Mouse (Mus musculus) hindbrain, embryonic 10.5 days (tissue): Measurements from ENCODE around the gene Gm7247. TPM values are rescaled to one million over a fixed set of nuclear protein-coding genes. Genes with fewer than 3 reads are reported as not detected.
"Not testable (repeated sequence)": the region's sequence is repeated elsewhere in the genome, so short reads cannot be mapped to it uniquely, and the experiment has no call there.

Experiments
- DNase-seq: peaks from one replicate; pipeline ENCODE4 v3.0.0-alpha.2; 2017; ENCODE audit warnings: low spot score
- H3K27ac ChIP-seq: fragments of 300-500 bp; sonication (generic); 2 replicates; pipeline ENCODE4 v1.5.1; 2016; ENCODE audit warnings: mild to moderate bottlenecking, moderate library complexity
- H3K27me3 ChIP-seq: fragments of 300-500 bp; sonication (generic); 2 replicates; pipeline ENCODE4 v1.6.1; 2016; ENCODE audit warnings: mild to moderate bottlenecking; ENCODE audit not compliant: poor library complexity, insufficient read depth, severe bottlenecking
- H3K36me3 ChIP-seq: fragments of 300-500 bp; sonication (generic); 2 replicates; pipeline ENCODE4 v1.6.1; 2016; ENCODE audit warnings: mild to moderate bottlenecking, moderate library complexity
- H3K4me1 ChIP-seq: fragments of 300-500 bp; sonication (generic); replicated peaks from 2 replicates; pipeline ENCODE4 v1.6.1; 2016; ENCODE audit warnings: mild to moderate bottlenecking
- H3K4me3 ChIP-seq: fragments of 300-500 bp; sonication (generic); 2 replicates; pipeline ENCODE4 v1.5.1; 2016; ENCODE audit warnings: mild to moderate bottlenecking, moderate library complexity
- H3K9me3 ChIP-seq: fragments of 300-500 bp; sonication (generic); 2 replicates; pipeline ENCODE4 v1.6.1; 2016; ENCODE audit warnings: mild to moderate bottlenecking, moderate library complexity
- WGBS: fragments of 180-500 bp; shearing (Covaris S2); methylation state at CpG from one replicate; pipeline ENCODE4 v1.1.7; 2016; 5-methylcytosine and 5-hydroxymethylcytosine counted together
- polyA plus RNA-seq: library from polyadenylated mRNA; unstranded; fragments of >200 nt; fragmentation: Nextera tagmentation; extraction: Ambion mirVana; gene quantifications from 2 replicates; pipeline ENCODE4 v1.2.1, GENCODE M21; 2016

Gene Gm7247
- polyA plus RNA-seq, 1 experiment from 2014 or later, result not detected

DNA sequence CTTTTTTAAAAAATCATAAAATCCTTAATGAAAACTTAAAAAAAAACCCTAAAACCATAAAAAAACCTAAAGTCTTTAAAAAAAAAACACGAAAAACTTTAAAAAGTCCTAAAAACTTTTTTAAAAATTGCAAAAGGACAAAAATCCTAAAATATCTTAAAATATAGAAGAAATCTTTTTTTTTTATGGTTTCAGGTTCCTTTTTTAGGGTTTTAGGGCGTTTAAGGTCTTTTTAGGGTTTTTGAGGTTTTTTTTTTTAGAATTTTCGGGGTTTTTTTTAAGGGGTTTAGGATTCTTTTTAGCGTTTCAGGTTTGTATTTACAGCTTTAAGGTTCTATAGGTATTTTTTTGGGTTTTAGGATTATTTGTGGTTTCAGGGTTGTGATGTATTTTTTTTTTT is 138.9 kb downstream of the Gm7247 start:
- Histone ChIP-seq H3K9me3 (no peaks in the 10 kb centered on the region), H3K27ac (no peak overlapping the region), H3K4me1 (no peaks in the 10 kb centered on the region), H3K27me3 (no peaks in the 10 kb centered on the region), H3K4me3 (no peak overlapping the region), H3K36me3 (no peaks in the 10 kb centered on the region)
- DNase-seq, result no peak
- WGBS, result 90% methylated on average over 4 of the region's 4 CpGs

DNA sequence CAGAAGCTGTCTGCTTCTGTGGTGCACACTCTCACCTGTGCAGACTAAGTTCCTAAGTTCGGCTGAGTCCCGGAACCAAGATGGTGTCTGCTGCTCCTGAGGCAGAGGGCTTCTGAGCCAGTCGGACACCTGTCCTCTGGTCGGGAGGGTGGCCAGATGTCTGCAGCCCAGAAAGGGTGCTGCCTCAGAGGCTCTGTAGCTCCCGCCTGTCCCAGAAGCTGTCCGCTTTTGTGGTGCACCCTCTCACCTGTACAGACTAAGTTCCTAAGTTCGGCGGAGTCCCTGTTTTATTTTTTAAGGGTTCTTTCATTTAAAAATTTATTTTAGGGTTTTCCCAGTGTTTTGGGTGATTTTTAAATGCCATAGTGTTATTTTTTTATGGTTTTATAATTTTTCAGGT is 145.9 kb downstream of the Gm7247 start:
- WGBS, result 96% methylated on average over 8 of the region's 8 CpGs
- Histone ChIP-seq H3K4me3 (no peak overlapping the region), H3K36me3 (no peaks in the 10 kb centered on the region), H3K9me3 (no peaks in the 10 kb centered on the region), H3K4me1 (no peaks in the 10 kb centered on the region), H3K27ac (no peak overlapping the region), H3K27me3 (no peaks in the 10 kb centered on the region)
- DNase-seq, result no peak

DNA sequence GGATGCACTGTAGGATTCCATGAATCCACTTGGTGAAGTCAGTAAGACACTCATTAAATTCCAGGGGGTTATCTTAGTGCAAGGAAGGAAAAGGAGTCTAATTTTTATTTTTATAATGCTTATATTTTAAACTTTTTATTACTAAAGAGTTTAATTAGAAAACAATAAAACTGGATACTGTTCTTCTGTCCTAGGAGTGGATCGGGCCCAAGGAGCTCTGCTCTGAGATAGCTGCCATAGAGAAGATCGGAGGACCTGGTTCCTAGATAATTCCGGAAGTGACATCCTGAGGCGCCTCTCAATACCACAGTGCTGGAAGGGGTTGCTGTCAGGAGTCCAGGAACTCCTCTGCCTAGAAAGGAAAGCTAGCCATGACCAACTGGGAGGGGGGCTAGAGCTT is 190.9 kb downstream of the Gm7247 start, which contains the start of gene Gm5622:
Gene Gm5622, plus strand, starts transcription at position 301 of the 400 bp plus-strand sequence.
- no peak within 1 kb of the TSS for H3K27ac ChIP-seq
- H3K4me3 ChIP-seq, result no peak within 1 kb of the TSS
- H3K27me3 ChIP-seq, result no peaks in the 10 kb centered on the region
- no peaks in the 10 kb centered on the region for H3K9me3 ChIP-seq
- WGBS, result 92% methylated on average over 4 of the region's 4 CpGs
- DNase-seq, result no peak
- H3K36me3 ChIP-seq, result no peaks in the 10 kb centered on the region
- H3K4me1 ChIP-seq, result no peaks in the 10 kb centered on the region

DNA sequence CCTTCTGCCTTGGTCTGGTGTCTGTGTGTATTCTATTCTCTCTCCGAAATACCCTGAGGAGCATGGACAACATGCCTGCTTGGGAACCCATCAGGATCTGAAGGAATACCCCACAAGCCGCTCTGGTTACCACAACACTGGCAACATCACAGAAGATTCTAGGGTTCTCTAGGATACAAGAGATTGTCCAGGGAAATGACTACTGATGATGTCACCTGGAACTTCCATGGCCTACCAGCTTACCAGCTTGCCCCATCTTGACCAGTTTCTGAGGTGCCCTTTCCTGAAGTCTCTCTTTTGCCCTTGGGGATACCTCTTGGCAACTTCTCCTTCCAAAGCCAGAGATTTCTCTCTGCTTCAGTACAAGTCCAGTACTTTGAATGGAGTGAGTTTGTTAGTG is 212.4 kb downstream of the Gm7247 start, which contains the start of gene Gm17175:
Gene Gm17175, minus strand, starts transcription at position 101 of the 400 bp plus-strand sequence.
- not testable (repeated sequence) for H3K4me1 ChIP-seq, H3K4me3 ChIP-seq, H3K36me3 ChIP-seq, DNase-seq, H3K9me3 ChIP-seq, H3K27ac ChIP-seq, H3K27me3 ChIP-seq
- WGBS, result 92% methylated on average over 2 of the region's 2 CpGs

DNA sequence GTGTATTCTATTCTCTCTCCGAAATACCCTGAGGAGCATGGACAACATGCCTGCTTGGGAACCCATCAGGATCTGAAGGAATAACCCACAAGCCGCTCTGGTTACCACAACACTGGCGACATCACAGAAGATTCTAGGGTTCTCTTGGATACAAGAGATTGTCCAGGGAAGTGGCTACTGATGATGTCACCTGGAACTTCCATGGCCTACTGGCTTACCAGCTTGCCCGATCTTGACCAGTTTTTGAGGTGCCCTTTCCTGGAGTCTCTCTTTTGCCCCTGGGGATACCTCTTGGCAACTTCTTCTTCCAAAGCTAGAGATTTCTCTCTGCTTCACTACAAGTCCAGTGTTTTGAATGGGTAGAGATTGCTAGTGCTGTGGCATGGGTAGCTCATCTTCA is 230.5 kb downstream of the Gm7247 start, which contains the start of gene Gm17174:
Gene Gm17174, minus strand, starts transcription at position 101 of the 400 bp plus-strand sequence.
- H3K27me3 ChIP-seq, H3K36me3 ChIP-seq, H3K27ac ChIP-seq, DNase-seq, H3K4me3 ChIP-seq, H3K9me3 ChIP-seq, H3K4me1 ChIP-seq: not testable (repeated sequence)
- WGBS, result 92% methylated on average over 4 of the region's 4 CpGs

DNA sequence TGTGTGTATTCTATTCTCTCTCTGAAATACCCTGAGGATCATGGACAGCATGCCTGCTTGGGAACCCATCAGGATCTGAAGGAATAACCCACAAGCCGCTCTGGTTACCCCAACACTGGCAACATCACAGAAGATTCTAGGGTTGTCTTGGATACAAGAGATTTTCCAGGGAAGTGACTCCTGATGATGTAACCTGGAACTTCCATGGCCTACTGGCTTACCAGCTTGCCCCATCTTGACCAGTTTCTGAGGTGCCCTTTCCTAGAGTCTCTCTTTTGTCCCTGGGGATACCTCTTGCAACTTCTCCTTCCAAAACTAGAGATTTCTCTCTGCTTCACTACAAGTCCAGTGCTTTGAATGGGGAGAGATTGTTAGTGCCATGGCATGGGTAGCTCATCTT is 249.7 kb downstream of the Gm7247 start, which contains the start of gene Gm17078:
Gene Gm17078, minus strand, starts transcription at position 101 of the 400 bp plus-strand sequence.
- no peaks in the 10 kb centered on the region for H3K4me1 ChIP-seq
- no peaks in the 10 kb centered on the region for H3K36me3 ChIP-seq
- H3K9me3 ChIP-seq, result no peaks in the 10 kb centered on the region
- 91% methylated on average over 1 of the region's 1 CpGs for WGBS
- DNase-seq, result no peak
- no peak within 1 kb of the TSS for H3K4me3 ChIP-seq
- H3K27ac ChIP-seq, result no peak within 1 kb of the TSS
- H3K27me3 ChIP-seq, result no peaks in the 10 kb centered on the region

Other genes starting within 250 kb of the Gm7247 start
- 0.37 TPM in 1 of 2 replicates, not detected in the other for gene Eddm3b, start 247.3 kb upstream of the Gm7247 start, polyA plus RNA-seq
- gene Rnase6, start 237.8 kb upstream of the Gm7247 start, polyA plus RNA-seq, result 0.29 TPM in 1 of 2 replicates, not detected in the other
- gene Rnase1, start 215.0 kb upstream of the Gm7247 start, polyA plus RNA-seq, result 0.27 TPM in 1 of 2 replicates, not detected in the other
- gene Rnase2b, start 199.5 kb upstream of the Gm7247 start, polyA plus RNA-seq, result not detected in 2 replicates
- not detected in 2 replicates for gene Ang2, start 162.6 kb upstream of the Gm7247 start, polyA plus RNA-seq
- not detected in 2 replicates for gene Ear14, start 158.4 kb upstream of the Gm7247 start, polyA plus RNA-seq
- gene Rnase2a, start 105.6 kb upstream of the Gm7247 start, polyA plus RNA-seq, result not detected in 2 replicates
- gene Vmn2r88, start 49.1 kb downstream of the Gm7247 start, polyA plus RNA-seq, result not detected in 2 replicates
- gene Vmn2r89, start 90.1 kb downstream of the Gm7247 start, polyA plus RNA-seq, result not detected in 2 replicates
- not detected in 2 replicates for gene Gm5622, start 191.0 kb downstream of the Gm7247 start, polyA plus RNA-seq
- gene Gm17175, start 212.3 kb downstream of the Gm7247 start, polyA plus RNA-seq, result not detected in 2 replicates
- not detected in 2 replicates for gene Gm17174, start 230.4 kb downstream of the Gm7247 start, polyA plus RNA-seq
- gene Gm17078, start 249.6 kb downstream of the Gm7247 start, polyA plus RNA-seq, result not detected in 2 replicates